Mouse (Mus musculus) Patski (cell line): Measurements from ENCODE around the gene Lsm4. TPM values are rescaled to one million over a fixed set of nuclear protein-coding genes. Genes with fewer than 3 reads are reported as not detected.

ENCODE experiments used
- ATAC-seq: fragments of 100-300 bp; one replicate; pipeline ENCODE4 v1.8.0; 2021
- CTCF ChIA-PET: fragments of 350-600 bp; sonication (Branson Sonifier 250); formaldehyde crosslinking; loops from one replicate; lab custom pipeline; 2022; ENCODE audit warnings: inconsistent platforms; lab: Charles Lee
- POLR2A ChIA-PET: fragments of 350-600 bp; sonication (Branson Sonifier 250); formaldehyde crosslinking; loops from one replicate; lab custom pipeline; 2022; ENCODE audit warnings: antibody characterized with exemption, inconsistent platforms; lab: Charles Lee
- DNase-seq: peaks from one replicate; pipeline ENCODE4 v3.0.0-alpha.2; 2011; ENCODE audit warnings: low read depth, low spot score
- H3K27me3 ChIP-seq: fragments of 371-371 bp; one replicate; pipeline ENCODE4 v1.5.1; 2021
- CTCF ChIP-seq: fragments of 100-300 bp; IDR thresholded peaks from one replicate; pipeline ENCODE4 v1.5.1; 2021
- in situ Hi-C: fragments of 300-500 bp; cut with MboI; formaldehyde crosslinking; loops from 3 replicates; pipeline ENCODE4 v1.11.1; 2018; ENCODE audit warnings: low pct_unique_long_range_greater_than_20kb, mixed read lengths
- polyA plus RNA-seq: library from polyadenylated mRNA; unstranded; gene quantifications from one replicate; pipeline ENCODE4 v1.2.3, GENCODE M21; 2021

The Lsm4 gene
- polyA plus RNA-seq, 1 experiment from 2014 or later: 189 TPM

GRCm38 (mm10) chr8:70696019-70696885, 23.2 kb downstream of the Lsm4 start:
- CTCF ChIA-PET: interaction anchor here (1.0 to 1.1 kb wide), 2 partner anchors 24 to 60 kb away, joined by 3 read pairs; partner anchors contain the start of gene Lsm4
- in situ Hi-C loops: no loop called here
- ATAC-seq: no peak
- H3K27me3 ChIP-seq: no peaks in the 10 kb centered on the region
- DNase-seq: no peak
- no peak for TF ChIP-seq CTCF
- POLR2A ChIA-PET: interaction anchor here (4.3 kb wide), 1 partner anchor 18 kb away, joined by 27 read pairs; no protein-coding TSS in a partner anchor

- TF ChIP-seq CTCF: no peak
- DNase-seq (no peak), ATAC-seq (no peak)
Measured at GRCm38 (mm10) chr8:70696946-70697345, 23.9 kb downstream of the Lsm4 start.

GRCm38 (mm10) chr8:70697366-70698250, 24.6 kb downstream of the Lsm4 start:
- in situ Hi-C loops: no loop called here
- no peak for TF ChIP-seq CTCF
- H3K27me3 ChIP-seq: no peaks in the 10 kb centered on the region
- ATAC-seq (no peak), DNase-seq (no peak)
- CTCF ChIA-PET: interaction anchor here (0.9 to 5.3 kb wide), 2 partner anchors 24 to 26 kb away, joined by 4 to 45 read pairs; partner anchors contain the start of gene Lsm4
- POLR2A ChIA-PET: interaction anchor here (0.6 to 4.3 kb wide), 6 partner anchors 11 to 87 kb away, joined by 3 to 27 read pairs (median 10); partner anchors contain the start of gene Lsm4

More at GRCm38 (mm10) chr8:70696946-70697345, 23.9 kb downstream of the Lsm4 start:
- ChIA-PET CTCF (interaction anchor here (0.9 kb wide), 1 partner anchor 23 kb away, joined by 4 read pairs; the partner anchor contains the start of gene Lsm4), POLR2A (interaction anchor here (0.6 to 4.3 kb wide), 2 partner anchors 14 to 18 kb away, joined by 3 to 27 read pairs; no protein-coding TSS in a partner anchor)
- in situ Hi-C loops: no loop called here
- no peaks in the 10 kb centered on the region for H3K27me3 ChIP-seq

GRCm38 (mm10) chr8:70698310-70699109, 25.5 kb downstream of the Lsm4 start, which contains the start of gene Jund:
Gene Jund, plus strand, starts transcription at chr8:70698949.
- in situ Hi-C loops: no loop called here
- no peaks in the 10 kb centered on the region for H3K27me3 ChIP-seq
- DNase-seq (peak; percentile 93), ATAC-seq (peak; percentile 41)
- CTCF ChIA-PET: interaction anchor here (1.0 to 5.3 kb wide), 2 partner anchors 16 to 27 kb away, joined by 5 to 45 read pairs; partner anchors contain the start of gene Lsm4
- no peak for TF ChIP-seq CTCF
- POLR2A ChIA-PET: interaction anchor here (1.2 to 4.3 kb wide), 7 partner anchors 11 to 88 kb away, joined by 4 to 27 read pairs (median 9); partner anchors contain the start of gene Lsm4

- ChIA-PET CTCF (interaction anchor here (0.9 to 5.3 kb wide), 3 partner anchors 17 to 28 kb away, joined by 3 to 45 read pairs (median 5); partner anchors contain the start of gene Lsm4), POLR2A (interaction anchor here (0.9 to 4.3 kb wide), 11 partner anchors 10 to 89 kb away, joined by 3 to 27 read pairs (median 5); partner anchors contain the start of gene Lsm4)
- TF ChIP-seq CTCF: no peak
- ATAC-seq: peak; percentile 0
- DNase-seq: no peak
- H3K27me3 ChIP-seq: no peaks in the 10 kb centered on the region
- in situ Hi-C loops: no loop called here
Measured at GRCm38 (mm10) chr8:70699116-70699833, 26.2 kb downstream of the Lsm4 start.

- no peak for TF ChIP-seq CTCF
- ATAC-seq: no peak
Measured at GRCm38 (mm10) chr8:70699834-70700554, 26.9 kb downstream of the Lsm4 start.

GRCm38 (mm10) chr8:70700555-70700922, 27.5 kb downstream of the Lsm4 start:
- CTCF ChIA-PET: interaction anchor here (0.6 to 5.3 kb wide), 14 partner anchors 18 to 90 kb away, joined by 3 to 45 read pairs (median 4); partner anchors contain the start of genes Lrrc25, Lsm4 and Pgpep1
- DNase-seq: no peak
- POLR2A ChIA-PET: interaction anchor here (0.6 to 3.2 kb wide), 8 partner anchors 9 to 70 kb away, joined by 3 to 31 read pairs (median 4); partner anchors contain the start of gene Lsm4
- no peak for ATAC-seq
- TF ChIP-seq CTCF: no peak
- H3K27me3 ChIP-seq: no peaks in the 10 kb centered on the region
- in situ Hi-C loops: no loop called here

More at GRCm38 (mm10) chr8:70699834-70700554, 26.9 kb downstream of the Lsm4 start:
- POLR2A ChIA-PET: interaction anchor here (0.6 to 4.3 kb wide), 10 partner anchors 10 to 81 kb away, joined by 3 to 27 read pairs (median 4); partner anchors contain the start of gene Lsm4
- in situ Hi-C loops: no loop called here
- H3K27me3 ChIP-seq: no peaks in the 10 kb centered on the region
- CTCF ChIA-PET: interaction anchor here (0.9 to 5.3 kb wide), 5 partner anchors 18 to 89 kb away, joined by 3 to 45 read pairs (median 6); partner anchors contain the start of gene Lsm4
- no peak for DNase-seq
